Mouse (Mus musculus) layer of hippocampus, postnatal 36 days (tissue): Measurements from ENCODE around the gene Sh3d21. TPM values are rescaled to one million over a fixed set of nuclear protein-coding genes. Genes with fewer than 3 reads are reported as not detected.
"Not testable (repeated sequence)": the region's sequence is repeated elsewhere in the genome, so short reads cannot be mapped to it uniquely, and the experiment has no call there.

Experiments used
- DNase-seq, 2 experiments: peaks; one replicate each; pipeline ENCODE4 v3.0.0; 2022
- total RNA-seq, 2 experiments: library from RNA; stranded (reverse); gene quantifications; 2 replicates each; pipeline ENCODE4 v1.2.3; 2021

The Sh3d21 gene
- total RNA-seq = under 1 TPM; 0.80 to 0.86 TPM

GRCm38 (mm10) chr4:126163067-126163659 is at the start of gene Sh3d21:
TSS of gene Sh3d21 (minus strand) at chr4:126163491.
- no peak for DNase-seq

DNA sequence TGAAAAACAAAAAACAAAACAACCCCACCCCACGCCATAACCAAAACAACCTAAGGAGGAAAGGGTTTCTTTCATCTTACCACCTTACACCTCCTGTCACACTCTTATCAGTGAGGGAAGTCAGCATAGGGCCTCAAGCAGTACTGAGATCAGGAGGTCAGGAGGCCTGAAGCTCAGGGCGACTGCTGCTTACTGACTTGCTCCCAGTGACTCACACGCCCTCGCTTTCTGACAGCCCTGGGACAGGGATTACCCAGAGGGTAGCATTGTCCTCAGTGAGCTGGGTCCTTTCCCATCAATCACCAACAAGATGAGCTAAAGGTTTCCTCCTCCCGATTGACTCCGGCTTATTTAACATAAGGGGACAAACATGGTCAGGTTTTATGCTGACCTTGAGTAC is 43.8 kb upstream of the Sh3d21 start:
- no peak for DNase-seq

DNA sequence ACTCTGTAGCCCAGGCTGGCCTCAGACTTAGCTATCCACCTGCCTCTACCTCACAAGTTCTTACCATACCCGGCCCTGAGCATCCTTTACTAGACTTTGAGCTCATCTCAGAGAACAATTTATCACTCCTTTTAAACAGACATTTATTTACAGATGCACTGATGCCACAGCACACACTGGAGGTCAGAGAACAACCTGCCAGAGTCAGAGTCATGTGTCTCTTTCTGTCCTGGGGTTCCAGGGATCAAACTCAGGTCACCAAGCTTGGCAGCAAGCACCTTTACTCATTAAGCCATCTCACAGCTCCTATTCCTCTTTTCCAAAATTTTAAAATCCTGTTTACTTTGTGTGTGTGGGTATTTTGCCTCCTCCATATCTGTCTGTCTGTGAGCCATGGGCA is 42.1 kb upstream of the Sh3d21 start:
- no peak for DNase-seq

GRCm38 (mm10) chr4:126204661-126205230 is 41.5 kb upstream of the Sh3d21 start:
- DNase-seq = no peak

GRCm38 (mm10) chr4:126204016-126204415 is 40.7 kb upstream of the Sh3d21 start:
- no peak for DNase-seq

DNA sequence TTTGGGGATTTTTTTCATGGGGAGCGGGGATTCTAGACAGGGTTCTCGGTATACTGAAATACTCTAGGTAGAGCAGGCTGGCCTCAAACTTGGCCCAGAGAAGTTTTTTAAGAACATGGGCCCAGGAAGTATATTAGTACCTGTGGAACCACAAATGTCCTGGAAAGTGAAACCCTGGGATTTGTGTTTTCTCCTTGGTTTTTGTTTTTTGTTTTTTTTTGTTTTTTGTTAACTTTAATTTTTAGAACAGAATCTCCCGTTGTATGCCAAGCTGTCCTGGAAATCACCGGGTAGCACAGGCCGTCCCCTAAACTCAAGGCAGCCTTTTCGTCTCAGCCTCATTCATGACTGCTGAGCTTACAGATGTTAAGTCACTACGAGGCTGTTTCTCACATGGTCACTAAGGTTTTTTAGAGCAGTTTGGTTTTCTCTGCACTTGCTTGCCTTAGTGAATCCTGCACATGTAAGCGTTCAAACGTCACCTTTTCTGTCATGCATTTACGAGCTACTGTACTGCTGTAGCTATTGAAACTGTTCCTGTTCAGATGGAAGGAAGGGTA is 40.1 kb upstream of the Sh3d21 start:
- DNase-seq = no peak

DNA sequence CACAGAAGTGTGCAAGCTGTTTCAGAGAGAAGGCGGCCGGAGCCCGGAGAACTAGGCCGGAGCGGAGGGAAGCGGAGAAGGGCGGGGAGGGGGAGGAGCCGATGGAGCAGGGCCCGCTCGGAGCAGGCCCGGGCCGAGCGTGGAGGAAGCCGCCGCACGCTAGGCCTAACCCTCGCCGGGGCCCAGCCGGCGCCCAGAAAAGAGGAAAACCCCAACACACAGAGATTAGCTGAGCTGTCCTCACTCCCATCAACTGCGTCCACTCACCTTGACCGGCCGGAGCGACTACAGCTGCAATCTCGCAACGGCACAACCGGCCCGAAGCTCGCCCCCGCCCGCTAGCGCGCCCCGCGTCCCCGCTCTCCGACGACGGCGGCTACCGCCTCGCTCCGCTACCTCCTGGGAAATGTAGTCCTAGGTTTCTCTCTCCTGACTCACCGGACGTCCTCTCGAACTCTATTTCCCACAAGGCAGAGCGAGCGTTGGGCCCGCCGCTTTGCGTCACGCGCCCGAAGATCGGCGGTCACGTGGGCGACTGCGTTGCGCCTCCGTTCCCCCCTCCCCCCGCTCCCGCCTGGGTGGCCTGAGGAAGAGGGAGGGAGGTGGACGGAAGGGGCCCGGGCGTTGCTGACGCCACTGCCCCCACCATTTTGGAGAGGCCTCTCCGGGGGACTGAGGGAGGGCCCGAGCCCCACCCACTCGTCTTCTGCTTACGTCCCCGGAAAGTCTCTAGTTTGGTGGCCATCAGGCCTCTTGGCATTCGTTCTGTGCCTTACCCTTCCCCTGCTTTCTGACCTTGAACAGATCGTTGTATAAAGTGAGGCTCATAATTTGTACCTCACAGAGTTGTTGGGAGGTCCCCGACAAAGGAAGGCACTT is 39.3 kb upstream of the Sh3d21 start, which contains the start of gene Thrap3:
Gene Thrap3, minus strand, starts transcription at position 458 of the 879 bp plus-strand sequence.
- DNase-seq = peak; percentile 98 to 99

DNA sequence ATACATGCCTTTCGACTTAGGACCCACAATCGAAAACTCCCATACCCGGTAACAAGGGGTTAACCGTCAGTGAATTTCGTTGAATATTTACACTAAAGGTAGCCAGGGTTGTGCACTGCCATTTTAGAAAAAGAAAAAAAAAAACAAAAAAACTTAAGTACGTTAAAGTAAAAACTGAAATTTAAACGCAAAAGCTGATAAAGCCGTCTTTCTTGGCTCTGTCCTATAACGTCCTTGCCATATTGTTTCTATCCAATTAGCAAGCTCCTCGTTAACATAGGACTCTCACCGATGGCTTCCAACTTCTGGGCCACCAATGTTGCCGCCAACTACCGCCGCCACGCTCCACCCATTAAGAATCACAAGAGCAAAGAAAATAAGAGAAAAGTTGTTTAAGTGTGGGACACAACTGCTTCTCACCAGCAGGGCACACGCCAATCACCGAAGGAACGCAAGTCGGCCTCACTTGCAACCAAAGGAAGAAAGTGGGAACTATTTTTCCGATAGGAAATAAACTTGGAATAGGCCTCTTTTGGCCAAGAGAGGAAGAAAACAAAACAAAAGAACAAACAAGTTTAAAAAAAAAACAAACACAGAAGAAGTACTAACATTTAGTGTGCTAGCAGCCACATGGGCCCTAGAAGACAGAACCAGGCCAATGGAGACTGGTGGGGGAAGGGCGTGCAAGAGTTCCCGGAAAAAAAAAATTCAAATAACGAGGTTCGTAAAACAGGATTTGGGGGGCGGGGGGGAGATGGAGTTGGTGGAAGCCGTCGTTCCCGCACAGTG is 38.4 kb upstream of the Sh3d21 start:
- peak; percentile 14 to 23 for DNase-seq

- DNase-seq = no peak
These were observed 37.4 kb upstream of the Sh3d21 start for GRCm38 (mm10) chr4:126200656-126201055.

GRCm38 (mm10) chr4:126200036-126200435 is 36.7 kb upstream of the Sh3d21 start:
- DNase-seq = no peak

- DNase-seq = no peak
These were observed 36.3 kb upstream of the Sh3d21 start for GRCm38 (mm10) chr4:126199556-126199955.

DNA sequence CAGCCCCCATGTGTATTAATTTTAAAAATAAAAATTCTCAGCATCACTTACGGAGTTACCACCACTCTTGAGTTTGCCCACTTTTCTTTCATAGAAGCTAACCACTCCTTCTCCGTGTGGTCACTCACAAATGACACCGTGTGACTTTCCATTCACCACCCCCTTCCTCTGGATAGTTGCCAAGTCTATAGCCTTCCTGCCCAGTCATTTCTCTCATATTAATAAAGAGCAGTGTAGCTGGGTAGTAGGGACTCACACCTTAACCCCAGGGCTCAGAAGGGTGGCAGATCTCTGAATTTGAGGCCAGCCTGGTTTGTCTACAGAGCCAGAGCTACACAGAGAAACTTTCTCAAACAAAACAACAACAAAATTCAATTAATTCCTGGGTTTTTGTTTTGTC is 34.2 kb upstream of the Sh3d21 start:
- DNase-seq = no peak

GRCm38 (mm10) chr4:126194916-126195315 is 31.6 kb upstream of the Sh3d21 start:
- DNase-seq = no peak

- DNase-seq = no peak
These were observed 30.9 kb upstream of the Sh3d21 start for GRCm38 (mm10) chr4:126194216-126194615.

DNA sequence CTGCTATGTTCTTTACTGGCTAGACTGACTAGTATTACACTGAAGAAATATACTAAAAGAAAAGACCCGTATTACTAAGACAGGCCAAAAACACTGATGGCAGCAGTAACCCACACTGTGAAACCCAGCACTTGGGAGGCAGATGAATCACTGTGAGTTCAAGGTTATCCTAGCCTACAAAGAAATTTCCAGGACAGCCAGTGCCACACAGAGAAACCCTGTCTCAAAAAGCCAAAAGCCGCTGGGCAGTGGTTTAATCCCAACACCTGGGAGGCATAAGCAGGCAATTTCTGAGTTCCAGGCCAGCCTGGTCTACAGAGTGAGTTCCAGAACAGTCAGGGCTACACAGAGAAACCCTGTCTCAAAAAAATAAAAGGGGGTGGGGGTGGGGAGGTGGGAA is 27.3 kb upstream of the Sh3d21 start:
- no peak for DNase-seq

DNA sequence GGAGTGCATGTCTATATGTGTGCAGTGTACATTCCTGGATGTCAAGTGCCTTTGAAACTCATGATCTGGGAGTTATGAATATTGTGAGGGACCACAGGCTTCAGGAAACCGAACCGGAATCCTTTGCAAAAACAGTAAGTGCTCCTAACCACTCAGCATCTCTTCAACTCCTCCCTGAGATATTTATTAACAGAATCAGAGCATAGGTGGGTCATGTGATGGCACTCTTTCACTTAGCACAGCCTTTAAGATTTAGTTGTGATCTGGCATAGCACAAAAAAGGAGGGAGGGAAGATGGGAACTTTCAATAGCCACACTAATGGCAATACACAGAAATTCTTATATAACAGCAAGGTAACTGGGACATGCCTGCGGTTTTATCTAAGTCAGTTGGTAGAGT is 23.8 kb upstream of the Sh3d21 start:
- DNase-seq = no peak

DNA sequence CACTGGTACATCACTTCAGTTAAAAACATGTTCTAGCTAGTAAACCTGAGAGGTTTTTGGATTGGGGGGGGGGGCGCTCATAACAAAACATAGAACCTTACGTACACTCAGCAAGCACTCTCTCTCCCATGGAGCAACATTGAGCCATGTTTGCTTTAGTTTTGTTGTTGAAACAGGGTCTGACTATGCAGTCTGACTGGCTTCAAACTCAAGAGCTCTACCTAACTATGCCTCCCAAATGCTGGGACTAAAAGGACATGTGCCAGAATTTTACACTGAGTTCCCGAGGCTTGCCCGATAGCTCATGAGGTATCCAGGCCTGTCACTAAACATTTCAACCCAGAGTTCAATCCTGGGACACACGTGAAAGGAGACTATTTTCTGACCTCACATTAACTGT is 19.7 kb upstream of the Sh3d21 start:
- no peak for DNase-seq

DNA sequence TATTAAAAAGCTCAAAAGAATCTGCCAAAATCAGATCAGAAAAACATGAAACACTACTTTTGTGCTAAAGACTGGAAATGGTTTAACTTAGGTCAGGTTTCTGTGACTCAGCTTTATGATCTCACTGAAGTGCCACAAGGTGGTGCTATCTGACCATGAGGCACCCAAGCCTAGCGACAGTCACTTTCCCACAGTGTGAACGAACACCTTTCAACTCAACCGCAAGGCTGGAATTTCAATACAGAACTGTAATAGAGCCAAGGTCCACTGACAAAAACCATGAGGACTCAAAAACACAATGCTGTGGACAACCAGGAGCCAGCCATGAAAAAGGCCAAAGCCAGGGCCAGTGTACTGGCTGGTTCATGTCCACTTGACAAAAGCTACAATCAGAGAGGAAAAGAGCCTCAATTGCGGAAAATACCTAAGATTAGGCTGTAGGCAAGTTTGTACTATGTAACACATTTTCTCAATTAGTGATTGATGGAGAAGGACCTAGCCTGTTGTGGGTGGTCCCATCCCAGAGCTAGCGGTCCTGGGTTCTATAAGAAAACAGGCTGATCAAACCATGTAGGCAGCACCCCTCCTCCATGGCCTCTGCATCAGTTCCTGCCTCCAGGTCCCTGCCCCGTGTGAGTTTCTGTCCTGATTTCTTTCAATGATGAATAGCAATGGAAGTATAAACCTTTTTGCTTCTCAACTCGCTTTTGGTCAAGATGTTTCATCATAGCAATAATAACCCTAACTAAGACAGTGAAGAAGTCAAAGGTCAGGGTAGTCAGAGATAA is 18.1 kb upstream of the Sh3d21 start:
- peak in 1 of 2 experiments; percentile 26 for DNase-seq

DNA sequence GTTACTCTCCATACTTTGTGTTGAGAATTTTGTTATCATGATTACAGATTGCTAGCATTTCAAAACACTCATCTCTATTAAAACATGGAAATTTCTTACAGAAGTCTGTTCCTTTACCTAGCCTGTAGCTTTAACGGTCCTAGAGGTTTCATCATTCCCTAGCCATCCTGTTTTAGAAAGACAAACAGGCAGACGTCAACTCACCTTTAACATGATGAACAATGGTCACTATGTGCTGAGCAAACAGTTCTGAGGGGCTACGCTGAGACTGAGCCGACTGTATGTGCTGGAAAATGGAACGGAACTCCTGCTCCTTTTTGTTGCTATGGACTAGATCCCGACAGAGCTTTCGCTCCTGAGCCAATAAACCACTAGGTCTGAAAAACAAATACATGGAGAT is 12.7 kb upstream of the Sh3d21 start:
- DNase-seq = not testable (repeated sequence)

- DNase-seq = no peak
These were observed 10.5 kb upstream of the Sh3d21 start for GRCm38 (mm10) chr4:126173800-126174199.

DNA sequence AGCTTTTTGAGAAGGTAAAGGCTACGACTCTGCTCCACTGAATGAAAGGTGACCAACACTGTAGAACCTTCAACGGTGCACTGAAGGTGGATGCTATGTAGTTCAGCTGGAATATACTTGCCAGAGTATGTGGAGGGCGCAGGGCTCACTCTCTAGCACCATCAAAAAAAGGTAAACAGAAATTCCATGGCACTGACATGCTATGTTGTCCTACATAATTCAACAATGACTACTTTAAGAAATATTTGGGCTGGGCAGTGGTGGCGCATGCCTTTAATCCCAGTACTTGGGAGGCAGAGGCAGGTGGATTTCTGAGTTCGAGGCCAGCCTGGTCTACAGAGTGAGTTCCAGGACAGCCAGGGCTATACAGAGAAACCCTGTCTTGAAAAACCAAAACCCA is 7.4 kb upstream of the Sh3d21 start:
- not testable (repeated sequence) for DNase-seq

DNA sequence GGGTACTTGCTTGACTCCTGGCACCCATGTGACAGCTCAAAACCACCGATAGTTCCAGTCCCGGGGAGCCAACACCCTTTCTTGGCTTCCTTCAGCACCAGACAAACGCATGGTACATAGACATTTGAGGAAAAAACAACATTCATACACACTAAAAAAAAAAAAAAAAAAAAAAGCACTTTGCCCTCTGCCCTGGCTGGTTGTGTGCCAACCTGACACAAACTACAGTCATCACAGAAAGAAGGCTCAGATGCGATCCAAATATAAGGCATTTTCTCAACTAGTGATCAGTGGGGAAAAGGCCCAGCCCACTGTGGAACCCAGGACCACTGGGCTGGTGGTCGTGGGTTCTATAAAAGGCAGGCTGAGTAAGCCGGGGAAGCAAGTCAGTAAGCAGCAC is 5.6 kb upstream of the Sh3d21 start:
- no peak for DNase-seq
